Mouse (Mus musculus) neural tube, embryonic 14.5 days (tissue): ENCODE data around the gene Lrch2. TPM values are rescaled to one million over a fixed set of nuclear protein-coding genes. Genes with fewer than 3 reads are reported as not detected.
A peak's percentile ranks its signal among the peaks of the same experiment; 100 is the strongest.
"Not testable (repeated sequence)": the region's sequence is repeated elsewhere in the genome, so short reads cannot be mapped to it uniquely, and the experiment has no call there.

Source experiments
- ATAC-seq: fragments of 200-750 bp; cut with Nextera tagmentation; 2 replicates; pipeline ENCODE4 v1.8.0; 2017; ENCODE audit warnings: low read depth, mild to moderate bottlenecking, moderate TSS enrichment, moderate library complexity
- H3K27ac ChIP-seq: fragments of 300-500 bp; sonication (generic); 2 replicates; pipeline ENCODE4 v1.5.1; 2014; ENCODE audit warnings: low read depth, mild to moderate bottlenecking, control low read depth, low read length, moderate library complexity, mixed read lengths
- H3K27me3 ChIP-seq: fragments of 300-500 bp; sonication (generic); 2 replicates; pipeline ENCODE4 v1.6.1; 2014; ENCODE audit warnings: low read length; ENCODE audit not compliant: control insufficient read depth, insufficient read depth
- H3K36me3 ChIP-seq: fragments of 300-500 bp; sonication (generic); 2 replicates; pipeline ENCODE4 v1.6.1; 2014; ENCODE audit warnings: low read length, mixed read lengths; ENCODE audit not compliant: control insufficient read depth, insufficient read depth
- H3K4me1 ChIP-seq: fragments of 300-500 bp; sonication (generic); 2 replicates; pipeline ENCODE4 v1.6.1; 2014; ENCODE audit warnings: low read length; ENCODE audit not compliant: control insufficient read depth, insufficient read depth
- H3K4me2 ChIP-seq: fragments of 300-500 bp; sonication (generic); 2 replicates; pipeline ENCODE4 v1.6.1; 2014; ENCODE audit warnings: mild to moderate bottlenecking, low read depth, low read length, control low read depth
- H3K4me3 ChIP-seq: fragments of 300-500 bp; sonication (generic); 2 replicates; pipeline ENCODE4 v1.5.1; 2014; ENCODE audit warnings: low read depth, low read length, control low read depth, mixed read lengths
- H3K9ac ChIP-seq: fragments of 300-500 bp; sonication (generic); replicated peaks from 2 replicates; pipeline ENCODE4 v1.6.1; 2014; ENCODE audit warnings: low read depth, mild to moderate bottlenecking, control low read depth, low read length, mixed read lengths
- H3K9me3 ChIP-seq: fragments of 300-500 bp; sonication (generic); 2 replicates; pipeline ENCODE4 v1.6.1; 2016; ENCODE audit warnings: low read length; ENCODE audit not compliant: control insufficient read depth
- WGBS: fragments of 180-500 bp; shearing (Covaris S2); extraction: QIAGEN DNeasy Blood & Tissue Kit; methylation state at CpG from one replicate; pipeline ENCODE4 v1.1.7; 2014; 5-methylcytosine and 5-hydroxymethylcytosine counted together
- polyA plus RNA-seq: library from polyadenylated mRNA; unstranded; fragments of >200 nt; fragmentation: Nextera tagmentation; extraction: Ambion mirVana; gene quantifications from 2 replicates; pipeline ENCODE4 v1.2.1, GENCODE M21; 2014

Lrch2 gene
- 19.1 and 20.8 TPM in 2 replicates for polyA plus RNA-seq

DNA sequence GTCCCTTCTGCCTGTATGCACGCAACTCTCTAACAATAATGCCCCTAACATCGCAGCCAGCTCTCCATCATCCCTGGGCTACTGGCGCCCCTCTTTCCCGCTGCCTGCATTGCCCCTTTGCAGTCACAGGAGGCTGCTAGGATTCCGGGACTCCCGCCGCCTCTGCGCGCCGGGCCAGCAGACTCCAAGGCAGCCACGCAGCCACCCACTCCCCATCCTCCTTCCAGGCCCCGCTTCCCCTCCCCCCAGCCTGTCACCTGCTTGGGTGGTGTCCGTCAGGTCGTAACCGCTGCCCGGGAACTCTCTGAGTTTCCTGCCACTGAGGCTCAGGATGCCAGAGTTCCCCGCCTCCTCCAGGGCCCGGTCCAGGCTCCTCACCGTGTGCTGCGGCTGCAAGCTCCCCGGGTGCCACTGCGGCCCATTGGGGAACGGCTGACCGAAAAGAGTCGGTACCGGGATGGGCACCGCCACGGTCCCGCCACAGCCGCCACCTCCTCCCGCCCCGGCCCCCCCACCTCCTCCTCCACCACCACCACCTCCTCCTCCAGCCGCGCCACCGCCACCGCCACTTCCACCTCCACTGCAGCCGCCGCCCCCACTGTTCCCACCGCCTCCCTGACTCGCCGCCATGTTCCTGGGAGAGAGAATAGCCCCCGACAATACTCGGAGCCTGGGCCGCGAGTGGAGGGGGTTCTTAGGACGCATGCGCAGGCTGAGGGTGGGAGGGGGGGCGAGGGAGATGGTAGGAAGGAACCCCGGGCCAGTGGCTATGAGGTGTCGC is at the start of gene Lrch2:
Gene Lrch2 (minus strand): TSS at position 661 of the 781 bp plus-strand sequence.
- peak within 1 kb of the TSS; percentile 50 for H3K4me3 ChIP-seq
- H3K27ac ChIP-seq = peak within 1 kb of the TSS; percentile 89
- H3K36me3 ChIP-seq = no peaks in the 10 kb centered on the region
- H3K4me2 ChIP-seq = peak within 1 kb of the TSS; percentile 44
- H3K4me1 ChIP-seq = no peaks in the 10 kb centered on the region
- WGBS = 15% methylated on average over 35 of the region's 50 CpGs
- no peaks in the 10 kb centered on the region for H3K9me3 ChIP-seq
- H3K9ac ChIP-seq = peak within 1 kb of the TSS; percentile 70
- peak; percentile 94 for ATAC-seq
- H3K27me3 ChIP-seq = no peaks in the 10 kb centered on the region

DNA sequence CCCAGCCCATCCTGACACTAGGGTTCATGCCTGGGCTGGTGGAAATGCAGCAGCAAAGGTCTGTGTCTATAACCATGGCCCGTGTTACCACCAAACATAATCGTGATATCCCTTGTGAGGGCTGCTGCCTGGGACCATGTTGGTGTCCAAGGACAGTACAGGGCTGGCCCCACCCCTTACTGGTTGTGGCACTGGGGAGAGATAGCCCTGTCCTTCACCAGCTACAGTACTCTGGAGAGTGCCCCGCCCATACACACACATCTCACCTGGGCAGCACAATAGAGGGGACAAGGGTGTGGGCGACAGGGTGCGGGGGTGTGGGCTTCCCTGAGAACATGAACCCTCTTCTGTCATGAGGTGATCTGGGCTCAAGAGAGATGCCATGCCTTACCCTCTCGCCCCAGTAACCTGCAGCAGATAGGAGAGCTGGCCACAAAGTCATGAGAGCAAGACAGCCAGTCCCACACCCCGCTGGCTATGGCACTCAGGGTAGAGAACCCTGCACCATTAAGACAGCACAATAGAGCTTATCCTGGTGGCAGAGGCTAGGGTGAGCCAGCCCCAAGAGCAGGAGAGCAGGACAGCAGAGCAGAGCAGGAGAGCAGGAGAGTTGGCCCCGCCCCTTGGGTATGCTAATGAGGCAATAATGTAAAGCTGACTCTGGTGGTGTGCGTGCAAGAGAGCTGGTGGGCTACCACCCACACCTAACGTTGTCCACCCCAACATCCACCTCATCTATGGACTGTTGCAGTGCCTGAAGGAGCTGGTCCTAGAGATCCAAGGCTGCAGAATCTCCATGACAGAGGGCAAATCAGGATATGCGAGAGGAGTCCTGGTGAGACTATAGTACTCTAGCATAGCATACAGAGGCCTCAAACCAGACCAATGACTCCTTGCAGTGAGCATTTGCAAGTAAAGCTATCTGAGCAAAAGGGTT is 12.7 kb downstream of the Lrch2 start:
- H3K36me3 ChIP-seq = no peaks in the 10 kb centered on the region
- ATAC-seq = peak; percentile 66; the same call in 1 of the 2 replicates
- no peaks in the 10 kb centered on the region for H3K4me1 ChIP-seq
- no peaks in the 10 kb centered on the region for H3K9me3 ChIP-seq
- no peaks in the 10 kb centered on the region for H3K27me3 ChIP-seq
- WGBS = 63% methylated on average over 11 of the region's 11 CpGs
- H3K9ac ChIP-seq = no peak overlapping the region
- no peak overlapping the region for H3K4me2 ChIP-seq
- H3K27ac ChIP-seq = no peak overlapping the region
- no peak overlapping the region for H3K4me3 ChIP-seq

DNA sequence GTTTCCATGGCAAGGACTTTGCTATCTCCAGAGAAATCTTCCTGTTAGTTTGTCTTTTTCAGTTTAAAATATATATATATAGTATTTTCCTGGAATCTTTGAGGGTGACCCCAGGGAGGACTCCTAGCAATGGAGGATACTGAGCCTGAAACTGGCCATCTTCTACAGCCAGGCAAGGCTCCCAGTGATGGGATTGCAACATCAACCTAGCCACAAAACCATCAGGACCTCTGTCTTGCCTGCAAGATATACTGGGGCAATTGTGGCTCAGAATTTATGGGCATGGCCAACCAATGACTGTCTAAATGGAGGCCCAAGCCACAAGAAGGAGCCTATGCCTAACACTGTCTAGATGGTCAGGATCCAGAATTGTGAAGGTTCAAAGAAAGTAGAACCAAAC is 15.5 kb downstream of the Lrch2 start:
- no peaks in the 10 kb centered on the region for H3K36me3 ChIP-seq
- no peak for ATAC-seq
- no peak overlapping the region for H3K4me3 ChIP-seq
- H3K27ac ChIP-seq = no peak overlapping the region
- no peaks in the 10 kb centered on the region for H3K4me1 ChIP-seq
- H3K9ac ChIP-seq = no peak overlapping the region
- H3K27me3 ChIP-seq = no peaks in the 10 kb centered on the region
- no peak overlapping the region for H3K4me2 ChIP-seq
- H3K9me3 ChIP-seq = no peaks in the 10 kb centered on the region

DNA sequence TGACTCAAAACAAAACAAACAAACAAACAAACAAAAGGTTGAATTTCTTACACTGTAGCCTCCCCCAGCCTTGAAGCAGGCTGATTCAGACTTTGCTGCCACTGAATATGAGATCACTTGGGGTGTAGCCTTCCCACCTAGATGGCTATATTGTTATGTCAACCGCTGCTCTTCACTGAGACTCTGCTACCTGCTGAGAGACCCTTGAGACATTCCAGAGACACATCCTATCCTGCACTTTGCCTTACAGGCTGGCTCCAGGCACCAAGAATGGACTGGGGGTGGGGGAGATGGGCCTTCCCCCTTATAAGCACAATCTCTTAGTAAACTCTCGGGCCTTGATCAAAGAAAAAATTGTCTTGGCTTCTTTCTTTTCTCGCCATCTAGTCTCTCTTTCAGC is 16.8 kb downstream of the Lrch2 start:
- 81% methylated on average over 3 of the region's 3 CpGs for WGBS
- not testable (repeated sequence) for H3K36me3 ChIP-seq

DNA sequence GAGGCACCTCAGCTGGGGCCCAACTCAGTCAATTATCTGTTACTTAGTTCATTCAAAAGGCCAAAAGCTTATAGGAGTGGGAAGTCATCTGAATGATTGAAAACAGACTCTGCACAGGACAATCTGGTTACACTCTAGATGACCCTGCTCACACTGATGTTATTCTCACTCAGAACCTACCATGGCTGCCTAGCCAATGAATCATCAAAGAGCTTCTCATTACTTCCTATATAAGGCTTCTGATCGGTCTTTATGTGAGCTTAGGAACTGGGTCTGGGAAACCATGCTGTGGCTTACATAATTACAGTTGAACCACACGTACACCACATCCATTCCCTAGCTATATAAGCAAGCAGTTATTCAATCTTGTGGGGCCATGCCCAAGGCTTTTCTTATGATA is 18.3 kb downstream of the Lrch2 start:
- no peaks in the 10 kb centered on the region for H3K36me3 ChIP-seq
- 80% methylated on average over 2 of the region's 2 CpGs for WGBS
- H3K4me3 ChIP-seq = no peak overlapping the region
- no peak overlapping the region for H3K9ac ChIP-seq
- H3K4me2 ChIP-seq = no peak overlapping the region
- no peaks in the 10 kb centered on the region for H3K4me1 ChIP-seq
- H3K9me3 ChIP-seq = no peaks in the 10 kb centered on the region
- no peak overlapping the region for H3K27ac ChIP-seq
- no peaks in the 10 kb centered on the region for H3K27me3 ChIP-seq
- no peak for ATAC-seq

More for the DNA sequence above, 16.8 kb downstream of the Lrch2 start:
- H3K9ac ChIP-seq, H3K27ac ChIP-seq, H3K4me1 ChIP-seq, H3K9me3 ChIP-seq, H3K27me3 ChIP-seq, H3K4me3 ChIP-seq, H3K4me2 ChIP-seq, ATAC-seq: not testable (repeated sequence)

DNA sequence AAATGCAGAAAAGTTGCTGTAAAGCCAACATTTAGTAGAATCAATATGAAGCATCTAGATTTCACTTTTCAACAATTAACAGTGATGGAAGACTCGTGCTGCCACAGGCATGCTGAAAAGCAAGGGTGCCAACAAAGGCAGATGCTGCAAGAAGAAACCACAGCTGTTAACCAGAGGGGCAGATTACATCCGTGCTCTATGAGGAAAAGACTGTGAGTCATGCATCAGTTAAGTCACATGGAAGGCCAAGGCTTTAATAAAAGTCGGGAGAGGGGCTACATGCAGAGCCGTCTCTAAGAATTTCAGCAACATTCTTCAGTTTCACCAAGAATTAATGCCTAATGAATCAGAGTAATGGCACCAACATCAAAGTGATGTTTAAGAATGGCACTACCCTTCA is 22.2 kb downstream of the Lrch2 start:
- no peak overlapping the region for H3K27ac ChIP-seq
- no peaks in the 10 kb centered on the region for H3K27me3 ChIP-seq
- 49% methylated on average over 4 of the region's 4 CpGs for WGBS
- no peaks in the 10 kb centered on the region for H3K36me3 ChIP-seq
- H3K4me1 ChIP-seq = no peaks in the 10 kb centered on the region
- no peaks in the 10 kb centered on the region for H3K9me3 ChIP-seq
- no peak for ATAC-seq
- no peak overlapping the region for H3K9ac ChIP-seq
- H3K4me3 ChIP-seq = no peak overlapping the region
- no peak overlapping the region for H3K4me2 ChIP-seq

DNA sequence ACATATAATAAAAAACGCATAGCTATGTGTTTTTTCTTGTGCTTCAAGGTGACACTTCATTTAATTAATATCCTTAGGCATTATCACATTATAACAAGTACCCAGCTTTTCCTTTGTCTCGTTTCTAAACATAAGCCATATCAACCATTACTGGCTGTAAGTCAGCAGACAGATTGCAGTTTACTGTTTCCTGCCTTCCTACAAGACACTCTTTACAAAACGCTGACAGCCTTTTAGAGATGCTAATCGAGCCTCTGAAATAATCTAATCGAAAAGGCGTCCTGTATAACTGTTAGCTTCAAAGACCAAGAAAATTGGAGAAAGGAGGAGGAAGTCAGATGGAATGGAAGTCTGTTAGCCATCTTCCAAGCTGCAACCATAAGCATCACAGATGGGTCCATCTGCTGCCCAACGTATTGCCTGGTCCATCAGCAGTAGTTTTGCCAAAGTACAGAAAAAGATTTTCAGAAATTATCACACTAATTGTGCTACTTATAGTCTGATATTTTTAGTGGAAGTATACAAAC is 26.2 kb downstream of the Lrch2 start:
- Histone ChIP-seq H3K9me3 (no peaks in the 10 kb centered on the region), H3K4me3 (no peak overlapping the region), H3K36me3 (no peaks in the 10 kb centered on the region), H3K9ac (no peak overlapping the region), H3K27me3 (no peaks in the 10 kb centered on the region), H3K4me2 (no peak overlapping the region), H3K27ac (no peak overlapping the region), H3K4me1 (no peaks in the 10 kb centered on the region)
- ATAC-seq = no peak
- WGBS = 53% methylated on average over 7 of the region's 7 CpGs

DNA sequence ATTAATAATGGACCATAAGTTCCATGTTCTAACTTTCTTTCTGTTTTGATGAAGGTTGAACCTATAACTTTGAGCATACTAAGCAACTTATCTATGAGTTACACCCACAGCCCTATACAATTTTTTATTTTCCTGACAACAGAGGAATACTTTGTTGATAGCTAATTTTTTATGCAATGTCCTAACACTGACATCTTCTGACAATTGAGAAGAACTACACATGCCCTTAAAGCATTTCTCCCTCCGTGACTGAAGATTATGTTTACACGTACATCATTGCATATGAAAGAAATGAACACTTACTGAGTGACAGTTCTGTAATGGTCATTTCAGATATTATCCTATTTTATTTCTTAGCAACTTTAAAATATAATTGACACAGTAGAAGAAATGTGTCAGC is 64.3 kb downstream of the Lrch2 start:
- Histone ChIP-seq H3K27me3 (no peaks in the 10 kb centered on the region), H3K4me2 (no peak overlapping the region), H3K9me3 (no peaks in the 10 kb centered on the region), H3K9ac (no peak overlapping the region), H3K27ac (no peak overlapping the region), H3K36me3 (no peaks in the 10 kb centered on the region), H3K4me1 (no peaks in the 10 kb centered on the region), H3K4me3 (no peak overlapping the region)
- 64% methylated on average over 2 of the region's 2 CpGs for WGBS
- no peak for ATAC-seq

DNA sequence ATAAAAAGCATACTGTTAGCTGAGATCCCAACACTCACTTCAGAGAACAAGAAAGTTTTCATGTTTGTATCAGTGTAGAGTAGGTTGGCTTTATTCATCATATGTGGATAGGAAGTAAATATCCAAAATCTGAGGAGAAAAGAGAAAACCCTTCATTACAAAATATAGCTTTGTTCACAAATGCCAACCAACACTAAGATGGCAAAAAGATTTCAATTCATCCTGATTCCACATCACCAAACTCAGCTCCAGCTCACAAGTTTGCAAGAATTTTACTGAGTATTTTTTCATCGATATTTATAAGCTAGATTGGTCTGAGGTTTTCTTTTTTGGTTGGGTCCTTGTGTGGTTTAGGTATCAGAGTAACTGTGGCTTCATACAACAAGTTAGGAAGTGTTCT is 100.3 kb downstream of the Lrch2 start, which contains the start of gene Vmn1r239-ps:
Gene Vmn1r239-ps (minus strand): TSS at position 101 of the 400 bp plus-strand sequence.
- H3K9me3 ChIP-seq, H3K27ac ChIP-seq, H3K4me3 ChIP-seq, H3K9ac ChIP-seq, H3K36me3 ChIP-seq, H3K4me1 ChIP-seq, ATAC-seq, H3K4me2 ChIP-seq, H3K27me3 ChIP-seq: not testable (repeated sequence)
- 75% methylated on average over 1 of the region's 1 CpGs for whole genome bisulfite sequencing
